Mouse (Mus musculus): ENCODE measurements around the gene Lrrc74a. TPM values are rescaled to one million over a fixed set of nuclear protein-coding genes. Genes with fewer than 3 reads are reported as not detected.

Gene Lrrc74a
- not detected in 2 replicates for polyA plus RNA-seq (2015; fragmentation: Nextera tagmentation; extraction: Ambion mirVana)

DNA sequence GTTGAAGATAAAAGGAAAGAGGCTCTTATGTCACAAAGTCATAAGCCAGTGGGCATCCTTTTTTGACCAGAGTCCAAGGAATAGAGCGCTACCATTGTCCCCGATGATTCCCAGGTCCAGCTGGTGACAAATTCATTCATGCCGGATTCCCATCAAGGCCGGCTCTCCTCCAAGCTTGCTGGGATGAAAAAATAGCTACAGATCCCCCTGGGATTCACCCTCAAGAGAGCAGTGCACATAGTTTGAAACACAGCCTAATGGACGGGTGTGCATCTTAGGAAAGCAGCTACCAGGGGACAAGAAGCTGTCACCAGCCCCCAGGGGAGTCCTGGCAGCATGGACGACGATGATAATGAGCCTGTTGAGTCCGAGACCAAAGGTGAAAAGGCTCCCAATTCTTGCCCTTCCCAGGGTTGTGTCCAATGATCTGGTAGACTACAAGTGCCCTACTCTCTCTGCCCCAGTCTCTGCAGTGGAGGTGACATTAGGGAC, at the start of gene Lrrc74a:
Lrrc74a (plus strand) TSS at position 51 of the 492 bp plus-strand sequence.
- Histone ChIP-seq H3K4me2 (no peak within 1 kb of the TSS), H3K9ac (no peak within 1 kb of the TSS), H3K4me3 (no peak within 1 kb of the TSS), H3K9me3 (no peaks in the 10 kb centered on the region), H3K36me3 (no peaks in the 10 kb centered on the region), H3K27ac (replicated peaks) (no peak within 1 kb of the TSS), H3K4me1 (replicated peaks) (no peaks in the 10 kb centered on the region), H3K27me3 (no peaks in the 10 kb centered on the region)
- no peak for ATAC-seq (ENCODE audit: low FRiP score, low read depth)
- WGBS = 82% methylated on average over 8 of the region's 8 CpGs

- no peaks in the 10 kb centered on the region for H3K27me3 ChIP-seq
- ATAC-seq (ENCODE audit: low FRiP score, low read depth) = no peak
- H3K4me1 ChIP-seq (replicated peaks) = peaks cover 55% of the 10 kb centered on the region
- 0 out of 2 replicates have a peak overlapping the region, but pooled peaks have one; percentile 7 for H3K4me2 ChIP-seq
- H3K9me3 ChIP-seq = no peaks in the 10 kb centered on the region
- peaks cover 30% of the 10 kb centered on the region for H3K36me3 ChIP-seq
- WGBS = 72% methylated on average over 9 of the region's 9 CpGs
- no peak overlapping the region for H3K27ac ChIP-seq (replicated peaks)
- H3K9ac ChIP-seq = no peak overlapping the region
- H3K4me3 ChIP-seq = no peak overlapping the region
Observed at GRCm38 (mm10) chr12:86685275-86685674, 48.9 kb upstream of the Lrrc74a start.

- no peaks in the 10 kb centered on the region for H3K27me3 ChIP-seq
- peaks cover 51% of the 10 kb centered on the region for H3K4me1 ChIP-seq (replicated peaks)
- peak overlapping the region; percentile 50 for H3K27ac ChIP-seq (replicated peaks)
- peaks cover 31% of the 10 kb centered on the region for H3K36me3 ChIP-seq
- WGBS = 60% methylated on average over 13 of the region's 13 CpGs
- H3K4me2 ChIP-seq = no peak overlapping the region
- H3K4me3 ChIP-seq = no peak overlapping the region
- ATAC-seq (ENCODE audit: low FRiP score, low read depth) = no peak; the same call in 1 of the 2 replicates
- no peak overlapping the region for H3K9ac ChIP-seq
- no peaks in the 10 kb centered on the region for H3K9me3 ChIP-seq
Observed at GRCm38 (mm10) chr12:86686551-86687330, 47.4 kb upstream of the Lrrc74a start.

GRCm38 (mm10) chr12:86687445-86687955, 46.7 kb upstream of the Lrrc74a start:
- Histone ChIP-seq H3K9me3 (no peaks in the 10 kb centered on the region), H3K9ac (no peak overlapping the region), H3K4me2 (no peak overlapping the region), H3K4me1 (replicated peaks) (peaks cover 43% of the 10 kb centered on the region), H3K4me3 (no peak overlapping the region), H3K27me3 (no peaks in the 10 kb centered on the region), H3K27ac (replicated peaks) (0 out of 2 replicates have a peak overlapping the region, but pooled peaks have one; percentile 9), H3K36me3 (peaks cover 32% of the 10 kb centered on the region)
- 83% methylated on average over 4 of the region's 4 CpGs for WGBS
- no peak for ATAC-seq (ENCODE audit: low FRiP score, low read depth)

DNA sequence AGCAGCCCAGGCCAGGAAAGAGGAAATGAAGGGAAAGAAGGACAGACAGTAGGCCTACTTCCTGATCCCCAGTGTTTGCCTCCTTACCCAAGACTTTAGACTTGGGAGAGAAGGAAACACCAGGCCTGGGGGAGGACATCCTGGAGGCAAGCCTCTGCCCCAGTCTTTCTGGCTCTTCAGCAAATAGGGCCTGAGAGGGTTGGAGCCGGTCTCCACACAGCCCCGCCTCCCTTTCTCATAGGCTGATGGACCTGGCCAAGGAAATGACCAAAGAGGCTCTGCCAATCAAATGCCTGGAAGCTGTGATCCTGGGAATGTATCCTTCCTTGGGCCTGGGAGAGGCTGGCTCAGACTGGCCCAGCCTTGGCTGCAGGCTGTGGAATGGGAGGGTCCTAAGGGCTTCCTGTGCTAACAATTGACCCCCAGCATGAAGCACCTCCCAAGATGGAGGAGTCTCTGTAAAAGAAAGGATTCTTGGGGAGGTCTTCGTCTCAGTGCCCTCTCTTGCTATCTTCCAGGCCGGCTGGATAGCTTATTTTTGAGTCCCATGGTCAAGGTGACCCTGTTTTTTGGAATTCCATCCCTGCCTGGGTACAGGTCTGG, 46.1 kb upstream of the Lrrc74a start:
- H3K36me3 ChIP-seq = peaks cover 34% of the 10 kb centered on the region
- H3K4me3 ChIP-seq = no peak overlapping the region
- no peak overlapping the region for H3K9ac ChIP-seq
- H3K9me3 ChIP-seq = no peaks in the 10 kb centered on the region
- no peak overlapping the region for H3K4me2 ChIP-seq
- no peak for ATAC-seq (ENCODE audit: low FRiP score, low read depth)
- peaks cover 37% of the 10 kb centered on the region for H3K4me1 ChIP-seq (replicated peaks)
- H3K27ac ChIP-seq (replicated peaks) = 0 out of 2 replicates have a peak overlapping the region, but pooled peaks have one; percentile 9
- 74% methylated on average over 4 of the region's 4 CpGs for WGBS
- no peaks in the 10 kb centered on the region for H3K27me3 ChIP-seq

DNA sequence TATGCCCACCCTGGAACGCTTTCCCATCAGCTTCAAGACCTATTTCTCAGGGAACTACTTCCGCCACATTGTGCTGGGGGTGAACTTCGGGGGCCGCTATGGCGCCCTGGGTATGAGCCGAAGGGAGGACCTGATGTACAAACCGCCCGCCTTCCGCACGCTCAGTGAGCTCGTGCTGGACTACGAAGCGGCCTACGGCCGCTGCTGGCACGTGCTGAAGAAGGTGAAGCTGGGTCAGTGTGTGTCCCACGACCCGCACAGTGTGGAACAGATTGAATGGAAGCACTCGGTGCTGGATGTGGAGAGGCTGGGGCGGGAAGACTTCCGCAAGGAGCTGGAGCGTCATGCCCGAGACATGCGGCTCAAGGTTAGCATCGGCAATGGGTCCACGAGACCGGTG, 45.3 kb upstream of the Lrrc74a start:
- Histone ChIP-seq H3K4me3 (no peak overlapping the region), H3K9me3 (no peaks in the 10 kb centered on the region), H3K4me1 (replicated peaks) (peaks cover 29% of the 10 kb centered on the region), H3K36me3 (peaks cover 35% of the 10 kb centered on the region), H3K4me2 (no peak overlapping the region), H3K9ac (no peak overlapping the region), H3K27me3 (no peaks in the 10 kb centered on the region), H3K27ac (replicated peaks) (no peak overlapping the region)
- 96% methylated on average over 27 of the region's 27 CpGs for WGBS
- ATAC-seq (ENCODE audit: low FRiP score, low read depth) = no peak

- Histone ChIP-seq H3K4me1 (replicated peaks) (peaks cover 13% of the 10 kb centered on the region), H3K4me2 (no peak overlapping the region), H3K4me3 (no peak overlapping the region), H3K9ac (no peak overlapping the region), H3K27ac (replicated peaks) (peak overlapping the region; percentile 37), H3K27me3 (no peaks in the 10 kb centered on the region), H3K36me3 (peaks cover 43% of the 10 kb centered on the region), H3K9me3 (no peaks in the 10 kb centered on the region)
- WGBS = 83% methylated on average over 11 of the region's 12 CpGs
- no peak for ATAC-seq (ENCODE audit: low FRiP score, low read depth)
Observed at GRCm38 (mm10) chr12:86690700-86691485, 43.3 kb upstream of the Lrrc74a start.

GRCm38 (mm10) chr12:86692471-86693356, 41.5 kb upstream of the Lrrc74a start:
- no peak overlapping the region for H3K4me2 ChIP-seq
- H3K36me3 ChIP-seq = peaks cover 39% of the 10 kb centered on the region

DNA sequence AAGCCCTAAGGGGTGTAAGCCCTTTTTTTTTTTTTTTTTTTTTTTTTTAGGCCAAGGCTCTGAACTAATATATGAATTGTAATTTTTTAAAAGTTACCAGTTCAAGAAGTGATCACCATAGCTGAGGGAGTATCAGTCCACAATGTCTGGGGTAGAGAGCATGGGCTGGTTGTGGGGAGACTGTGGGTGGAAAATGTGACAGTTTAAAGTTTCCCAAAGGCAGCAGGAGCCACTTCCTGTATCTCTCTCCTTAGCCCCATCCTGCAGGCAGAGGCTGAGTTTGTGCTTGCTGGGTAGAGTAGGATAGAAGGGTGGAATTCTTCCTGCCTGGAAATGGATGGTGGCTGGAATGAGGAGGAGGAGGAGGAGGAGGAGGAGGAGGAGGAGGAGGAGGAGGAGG, 40.8 kb upstream of the Lrrc74a start:
- no peak overlapping the region for H3K4me3 ChIP-seq
- no peak overlapping the region for H3K9ac ChIP-seq
- no peak overlapping the region for H3K4me2 ChIP-seq
- H3K27ac ChIP-seq (replicated peaks) = no peak overlapping the region
- H3K27me3 ChIP-seq = no peaks in the 10 kb centered on the region
- no peak for ATAC-seq (ENCODE audit: low FRiP score, low read depth)
- H3K4me1 ChIP-seq (replicated peaks) = peaks cover 8% of the 10 kb centered on the region
- no peaks in the 10 kb centered on the region for H3K9me3 ChIP-seq
- H3K36me3 ChIP-seq = peaks cover 33% of the 10 kb centered on the region

More at GRCm38 (mm10) chr12:86692471-86693356, 41.5 kb upstream of the Lrrc74a start:
- H3K9me3 ChIP-seq = no peaks in the 10 kb centered on the region
- H3K9ac ChIP-seq = no peak overlapping the region
- 70% methylated on average over 5 of the region's 5 CpGs for WGBS
- no peaks in the 10 kb centered on the region for H3K27me3 ChIP-seq
- no peak overlapping the region for H3K4me3 ChIP-seq
- peaks cover 3% of the 10 kb centered on the region for H3K4me1 ChIP-seq (replicated peaks)
- ATAC-seq (ENCODE audit: low FRiP score, low read depth) = no peak
- no peak overlapping the region for H3K27ac ChIP-seq (replicated peaks)

GRCm38 (mm10) chr12:86694441-86694840, 39.7 kb upstream of the Lrrc74a start:
- Histone ChIP-seq H3K4me3 (no peak overlapping the region), H3K9ac (no peak overlapping the region), H3K9me3 (no peaks in the 10 kb centered on the region), H3K4me2 (no peak overlapping the region), H3K4me1 (replicated peaks) (peaks cover 15% of the 10 kb centered on the region), H3K27ac (replicated peaks) (no peak overlapping the region), H3K36me3 (peaks cover 25% of the 10 kb centered on the region), H3K27me3 (no peaks in the 10 kb centered on the region)
- 73% methylated on average over 1 of the region's 1 CpGs for WGBS
- ATAC-seq (ENCODE audit: low FRiP score, low read depth) = no peak

DNA sequence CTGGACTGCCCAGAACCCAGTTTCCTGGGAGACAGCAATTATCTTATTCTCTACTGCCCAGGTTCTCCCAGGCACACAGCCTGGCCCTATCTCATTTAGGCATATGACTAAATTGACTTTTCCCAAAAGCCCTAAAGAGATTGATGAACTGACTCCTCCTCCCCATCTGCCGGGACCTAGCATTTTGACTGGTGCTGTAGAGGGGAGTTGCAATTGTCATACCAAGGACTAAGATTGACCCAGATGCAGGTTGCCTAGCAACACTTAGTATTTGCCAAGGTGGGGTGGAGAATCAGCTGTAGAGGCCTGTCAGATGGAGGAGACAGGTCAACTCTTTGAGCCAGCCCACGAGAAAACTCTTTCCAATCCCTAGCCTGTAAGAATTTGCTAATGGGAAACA, 36.2 kb upstream of the Lrrc74a start:
- WGBS = 34% methylated on average over 2 of the region's 2 CpGs
- Histone ChIP-seq H3K4me2 (no peak overlapping the region), H3K9ac (no peak overlapping the region), H3K9me3 (no peaks in the 10 kb centered on the region), H3K4me1 (replicated peaks) (peaks cover 36% of the 10 kb centered on the region), H3K4me3 (no peak overlapping the region), H3K36me3 (peaks cover 16% of the 10 kb centered on the region; the same call in 1 of the 2 replicates), H3K27ac (replicated peaks) (peak overlapping the region; percentile 80; the same call in 1 of the 2 replicates), H3K27me3 (no peaks in the 10 kb centered on the region)
- no peak for ATAC-seq (ENCODE audit: low FRiP score, low read depth)
